Mouse (Mus musculus): Measurements from ENCODE around the gene Dgka. TPM values are rescaled to one million over a fixed set of nuclear protein-coding genes. Genes with fewer than 3 reads are reported as not detected.

Dgka gene
- polyA plus RNA-seq, 1 experiment, result 13.2 TPM

DNA sequence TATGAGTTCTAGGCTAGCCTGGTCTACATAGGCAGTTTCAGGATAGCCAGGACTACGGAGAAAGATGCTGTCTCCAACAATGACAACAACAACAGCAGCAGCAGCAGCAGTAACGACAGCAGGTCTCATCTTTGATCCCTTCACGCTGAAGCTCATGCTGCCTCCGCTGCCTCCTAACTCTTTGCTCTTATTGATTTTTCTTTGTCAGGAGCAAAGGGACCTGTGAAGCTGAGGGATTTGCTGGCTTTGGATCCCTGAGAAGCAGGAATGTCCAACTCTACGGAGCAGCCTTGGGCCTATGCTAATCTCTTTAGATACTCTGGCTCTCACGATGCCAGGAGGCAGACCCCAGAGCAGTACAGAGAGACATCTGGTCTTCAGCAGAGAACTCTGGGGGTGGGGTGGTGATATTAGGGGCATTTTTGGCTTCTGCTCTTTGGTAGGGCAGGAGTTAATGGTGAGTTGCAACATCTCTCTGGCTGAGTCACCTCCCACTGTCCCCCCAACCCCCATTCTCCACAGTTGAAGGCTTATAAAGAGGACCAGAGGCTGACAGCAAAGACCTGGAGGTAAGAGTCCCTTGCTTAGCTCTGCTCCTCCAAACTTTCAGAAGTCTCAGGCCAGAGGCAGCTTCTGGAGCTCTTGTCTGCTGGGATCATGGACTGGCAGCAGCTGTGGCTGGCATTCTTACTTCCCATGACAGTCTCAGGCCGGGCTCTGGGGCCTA lies 45.9 kb upstream of the Dgka start, which contains the start of gene Mmp19:
Gene Mmp19, plus strand, starts transcription at position 513 of the 727 bp plus-strand sequence.
- Histone ChIP-seq H3K27me3 (ENCODE audit: control insufficient read depth, insufficient read depth, insufficient read length) (no peaks in the 10 kb centered on the region), H3K79me2 (ENCODE audit: control insufficient read depth, insufficient read depth) (no peaks in the 10 kb centered on the region), H3K4me2 (ENCODE audit: low read depth) (peak within 1 kb of the TSS; percentile 77), H3K4me3 (peak within 1 kb of the TSS; percentile 17), H3ac (ENCODE audit: control insufficient read depth, insufficient read length) (no peak within 1 kb of the TSS), H3K36me3 (ENCODE audit: control insufficient read depth, insufficient read depth) (no peaks in the 10 kb centered on the region)
- TF ChIP-seq CEBPB (IDR thresholded peaks at IDR 0.05; ENCODE audit: insufficient read depth, poor library complexity, severe bottlenecking) (peak; percentile 95), POLR2AphosphoS2 (IDR thresholded peaks at IDR 0.05; ENCODE audit: insufficient read length, low read depth) (no peak), POLR2A (IDR thresholded peaks at IDR 0.05; ENCODE audit: insufficient read length, low read depth) (peak; percentile 22)

DNA sequence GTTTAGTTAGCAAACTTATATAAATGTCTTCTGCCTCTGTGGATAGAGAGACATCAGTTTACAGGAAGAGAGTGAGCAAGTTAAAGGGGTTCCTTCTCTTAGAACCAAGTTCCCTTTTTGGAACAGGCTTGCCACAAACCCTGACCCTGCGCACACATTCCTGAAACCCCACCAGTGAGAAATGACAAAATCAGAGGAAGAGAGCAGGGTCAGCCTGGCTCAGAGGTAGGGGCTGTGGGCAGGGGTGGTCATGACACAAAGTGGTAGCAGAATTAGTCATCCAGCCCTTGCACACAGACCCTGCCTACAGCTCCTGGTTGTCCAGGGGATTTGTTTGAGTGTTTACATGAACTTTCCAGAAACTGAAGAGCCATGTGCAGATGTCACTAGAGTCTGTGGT lies 35.5 kb upstream of the Dgka start:
- TF ChIP-seq POLR2AphosphoS2 (IDR thresholded peaks at IDR 0.05; ENCODE audit: insufficient read length, low read depth) (no peak), E2F4 (IDR thresholded peaks at IDR 0.05; ENCODE audit: insufficient read depth) (no peak), REST (IDR thresholded peaks at IDR 0.05; ENCODE audit: insufficient read depth, insufficient read length) (no peak), TCF12 (IDR thresholded peaks at IDR 0.05; ENCODE audit: insufficient read depth, poor library complexity, severe bottlenecking) (no peak), MYOG (IDR thresholded peaks at IDR 0.05; ENCODE audit: control insufficient read depth in 1 of 3, insufficient read depth in 1 of 3, insufficient read length in 2 of 3, low read depth in 2 of 3) (no peak)
- no peaks in the 10 kb centered on the region for H3K27me3 ChIP-seq (ENCODE audit: control insufficient read depth, insufficient read depth, insufficient read length)
- H3K79me2 ChIP-seq (ENCODE audit: control insufficient read depth, insufficient read depth), result no peaks in the 10 kb centered on the region
- no peak overlapping the region for H3K4me3 ChIP-seq
- no peak overlapping the region for H3ac ChIP-seq (ENCODE audit: control insufficient read depth, insufficient read length)
- peak overlapping the region; percentile 81 for H3K4me2 ChIP-seq (ENCODE audit: low read depth)
- no peaks in the 10 kb centered on the region for H3K36me3 ChIP-seq (ENCODE audit: control insufficient read depth, insufficient read depth)

DNA sequence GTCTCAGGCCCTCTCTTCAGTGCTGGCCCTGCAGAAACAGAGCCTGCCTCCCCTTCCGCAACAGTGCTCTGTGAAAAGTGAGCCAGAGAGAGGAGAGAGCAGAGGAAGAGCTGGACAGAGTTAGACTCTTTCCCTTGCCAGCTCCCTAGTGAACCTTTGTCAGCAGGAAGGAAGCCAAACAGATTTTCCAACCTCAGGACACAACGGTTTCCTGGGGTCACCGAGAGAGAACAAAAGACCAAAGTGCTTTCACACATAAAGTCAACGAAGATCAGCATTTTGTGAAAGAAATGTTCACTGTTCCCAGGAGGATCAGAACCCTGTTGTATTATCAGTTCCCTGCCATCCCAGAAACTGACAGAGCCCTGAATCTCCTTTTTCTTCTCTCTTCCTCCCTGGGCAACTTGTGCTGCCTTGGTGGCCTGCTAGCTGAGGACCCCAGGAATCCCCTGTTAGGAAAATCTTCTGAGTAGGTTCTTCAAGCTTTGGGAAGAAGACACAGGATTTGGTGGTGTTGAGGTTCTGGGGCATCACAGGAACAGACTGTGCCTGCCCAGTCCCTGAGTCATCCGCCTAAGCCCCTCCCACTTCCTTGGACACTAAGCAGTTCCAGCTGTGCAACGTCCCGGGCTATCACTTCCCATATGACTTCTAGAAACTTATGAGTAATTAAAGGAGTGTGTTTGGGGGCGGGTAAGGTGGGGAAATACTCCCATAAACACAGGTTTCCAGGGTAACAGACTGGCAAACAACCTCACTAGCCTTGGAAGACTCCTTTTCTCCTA lies 34.5 kb upstream of the Dgka start:
- Histone ChIP-seq H3K4me3 (no peak overlapping the region), H3K4me2 (ENCODE audit: low read depth) (peak overlapping the region; percentile 81)
- TF ChIP-seq MYOD1 (IDR thresholded peaks at IDR 0.05; ENCODE audit: control insufficient read depth in 1 of 3, insufficient read length in 2 of 3, low read depth in 2 of 3) (no peak), USF1 (IDR thresholded peaks at IDR 0.05; ENCODE audit: low read depth) (no peak), CEBPB (IDR thresholded peaks at IDR 0.05; ENCODE audit: insufficient read depth, poor library complexity, severe bottlenecking) (no peak), E2F4 (IDR thresholded peaks at IDR 0.05; ENCODE audit: insufficient read depth) (no peak), TCF12 (IDR thresholded peaks at IDR 0.05; ENCODE audit: insufficient read depth, poor library complexity, severe bottlenecking) (peak; percentile 28), MAX (IDR thresholded peaks at IDR 0.05; ENCODE audit: low read depth) (no peak), REST (IDR thresholded peaks at IDR 0.05; ENCODE audit: insufficient read depth, insufficient read length) (no peak), POLR2AphosphoS2 (IDR thresholded peaks at IDR 0.05; ENCODE audit: insufficient read length, low read depth) (no peak), TCF3 (IDR thresholded peaks at IDR 0.05; ENCODE audit: insufficient read length, low read depth) (no peak), SRF (IDR thresholded peaks at IDR 0.05; ENCODE audit: control insufficient read depth, insufficient read length, low read depth) (no peak), POLR2A (IDR thresholded peaks at IDR 0.05; ENCODE audit: insufficient read length, low read depth) (peak; percentile 35), MYOG (IDR thresholded peaks at IDR 0.05; ENCODE audit: control insufficient read depth in 1 of 3, insufficient read depth in 1 of 3, insufficient read length in 2 of 3, low read depth in 2 of 3) (peak in 1 of 3 experiments; percentile 9)

DNA sequence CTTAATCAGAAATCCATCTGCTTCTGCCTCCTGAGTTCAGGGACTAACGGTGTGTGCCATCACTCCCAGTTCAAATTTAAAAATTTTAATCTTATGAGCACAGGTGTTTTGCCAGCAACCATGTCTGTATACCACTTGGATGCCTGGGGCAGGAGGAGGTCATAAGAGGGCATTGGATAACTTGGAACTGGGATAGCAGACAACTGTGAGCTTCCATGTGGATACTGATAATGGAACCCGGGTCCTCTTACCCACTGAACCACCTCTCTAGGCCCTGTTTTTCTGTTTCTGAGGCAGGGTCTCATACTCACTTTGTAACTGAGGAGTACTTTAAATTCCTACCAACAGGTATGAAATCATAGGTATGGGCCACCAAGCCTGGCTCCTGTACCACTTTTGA lies 33.8 kb upstream of the Dgka start:
- no peak overlapping the region for H3K4me2 ChIP-seq (ENCODE audit: low read depth)
- no peak overlapping the region for H3K4me3 ChIP-seq

More for the DNA sequence above, 34.5 kb upstream of the Dgka start:
- Histone ChIP-seq H3K36me3 (ENCODE audit: control insufficient read depth, insufficient read depth) (no peaks in the 10 kb centered on the region), H3K79me2 (ENCODE audit: control insufficient read depth, insufficient read depth) (no peaks in the 10 kb centered on the region), H3ac (ENCODE audit: control insufficient read depth, insufficient read length) (no peak overlapping the region), H3K27me3 (ENCODE audit: control insufficient read depth, insufficient read depth, insufficient read length) (no peaks in the 10 kb centered on the region)

DNA sequence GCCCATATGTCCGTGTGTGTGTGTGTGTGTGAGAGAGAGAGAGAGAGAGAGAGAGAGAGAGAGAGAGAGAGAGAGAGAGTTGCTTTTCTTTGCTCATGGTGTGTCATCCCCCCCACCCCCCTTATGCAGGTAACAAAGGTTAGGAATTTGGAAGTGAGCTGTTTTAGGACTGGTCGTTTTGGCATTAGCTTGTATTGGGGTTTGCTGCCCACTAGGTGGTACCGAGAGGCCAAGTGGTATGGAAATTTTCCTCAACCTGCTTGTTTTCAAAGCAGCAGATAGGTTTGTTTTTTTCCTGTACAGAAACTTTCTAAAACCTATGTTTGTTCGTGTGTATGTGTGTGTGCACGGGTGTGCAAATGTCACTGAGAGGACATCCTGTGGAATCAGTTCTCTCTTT lies 29.0 kb upstream of the Dgka start:
- Histone ChIP-seq H3K36me3 (ENCODE audit: control insufficient read depth, insufficient read depth) (no peaks in the 10 kb centered on the region), H3K79me2 (ENCODE audit: control insufficient read depth, insufficient read depth) (no peaks in the 10 kb centered on the region), H3ac (ENCODE audit: control insufficient read depth, insufficient read length) (no peak overlapping the region), H3K4me2 (ENCODE audit: low read depth) (no peak overlapping the region), H3K4me3 (no peak overlapping the region), H3K27me3 (ENCODE audit: control insufficient read depth, insufficient read depth, insufficient read length) (no peaks in the 10 kb centered on the region)
- TF ChIP-seq MYOG (IDR thresholded peaks at IDR 0.05; ENCODE audit: control insufficient read depth in 1 of 3, insufficient read depth in 1 of 3, insufficient read length in 2 of 3, low read depth in 2 of 3) (no peak), REST (IDR thresholded peaks at IDR 0.05; ENCODE audit: insufficient read depth, insufficient read length) (no peak), MAX (IDR thresholded peaks at IDR 0.05; ENCODE audit: low read depth) (no peak), MYOD1 (IDR thresholded peaks at IDR 0.05; ENCODE audit: control insufficient read depth in 1 of 3, insufficient read length in 2 of 3, low read depth in 2 of 3) (no peak), POLR2A (IDR thresholded peaks at IDR 0.05; ENCODE audit: insufficient read length, low read depth) (no peak), USF1 (IDR thresholded peaks at IDR 0.05; ENCODE audit: low read depth) (no peak)

More for the DNA sequence above, 33.8 kb upstream of the Dgka start:
- no peaks in the 10 kb centered on the region for H3K79me2 ChIP-seq (ENCODE audit: control insufficient read depth, insufficient read depth)
- no peaks in the 10 kb centered on the region for H3K36me3 ChIP-seq (ENCODE audit: control insufficient read depth, insufficient read depth)
- H3ac ChIP-seq (ENCODE audit: control insufficient read depth, insufficient read length), result no peak overlapping the region
- TF ChIP-seq MYOD1 (IDR thresholded peaks at IDR 0.05; ENCODE audit: control insufficient read depth in 1 of 3, insufficient read length in 2 of 3, low read depth in 2 of 3) (no peak), CEBPB (IDR thresholded peaks at IDR 0.05; ENCODE audit: insufficient read depth, poor library complexity, severe bottlenecking) (no peak), POLR2A (IDR thresholded peaks at IDR 0.05; ENCODE audit: insufficient read length, low read depth) (no peak)
- no peaks in the 10 kb centered on the region for H3K27me3 ChIP-seq (ENCODE audit: control insufficient read depth, insufficient read depth, insufficient read length)
